Mouse (Mus musculus): Measurements from ENCODE around the gene Gcnt3.

DNA sequence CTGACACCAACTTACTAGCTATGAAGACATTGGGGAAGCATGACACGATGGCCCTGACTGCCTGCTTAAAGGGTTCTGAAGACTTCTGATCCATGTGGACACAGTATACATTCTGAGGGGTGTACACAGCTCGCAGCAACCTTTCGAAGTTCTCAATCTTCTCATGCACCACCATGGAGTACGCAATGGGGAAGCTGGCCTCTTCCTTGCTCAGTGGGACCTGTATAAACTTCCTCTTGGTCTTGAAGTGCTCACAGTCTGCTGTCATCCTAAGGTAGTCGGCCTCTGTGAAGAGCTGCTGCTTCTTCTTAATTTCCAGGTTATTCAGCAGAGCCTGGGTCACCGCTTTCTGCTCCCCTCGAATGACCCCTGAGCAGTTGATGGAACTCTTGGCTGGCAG lies 3.2 kb downstream of the Gcnt3 start:
- TF ChIP-seq CTCF (IDR thresholded peaks at IDR 0.05; ENCODE audit: low read depth) (no peak), EP300 (IDR thresholded peaks at IDR 0.05; ENCODE audit: low read depth) (no peak)

Data from liver, embryonic 14.5 days (tissue).